Mouse (Mus musculus): ENCODE results near the gene Ppp1r16b.

GRCm38 (mm10) chr2:158669199-158670195 is 4.3 kb downstream of the Ppp1r16b start:
- TF ChIP-seq CTCF (IDR thresholded peaks at IDR 0.05; ENCODE audit: borderline replicate concordance, control insufficient read depth, extremely low read depth, insufficient read depth, low read length, poor library complexity) (no peak), POLR2A (IDR thresholded peaks at IDR 0.05; ENCODE audit: control insufficient read depth, extremely low read depth, insufficient read depth, low read length, poor library complexity) (no peak; the same call in 1 of the 2 replicates)
